Mouse (Mus musculus) MEL (cell line): ENCODE data around the gene Psmd5. TPM values are rescaled to one million over a fixed set of nuclear protein-coding genes. Genes with fewer than 3 reads are reported as not detected.

ENCODE experiments used
- DNase-seq: peaks from one replicate; pipeline ENCODE4 v3.0.0; 2011; ENCODE audit warnings: low read depth, low spot score
- H3K27ac ChIP-seq: 2 replicates; pipeline ENCODE4 v1.5.1; 2012; ENCODE audit warnings: low read depth, mild to moderate bottlenecking, control low read depth, low read length, moderate library complexity; ENCODE audit not compliant: control insufficient read depth
- H3K27me3 ChIP-seq, 2 experiments: fragments of 150-350 bp in 1 of 2; sonication (generic) in 1 of 2; 2 replicates each; pipeline ENCODE4 v1.6.1; 2012; ENCODE audit warnings: low read length in 2 of 2, mild to moderate bottlenecking in 2 of 2, improper control_type of control experiment in 1 of 2, moderate library complexity in 1 of 2; ENCODE audit not compliant: insufficient read depth in 2 of 2, control insufficient read depth in 1 of 2
- H3K36me3 ChIP-seq, 2 experiments: 2 replicates each; pipeline ENCODE4 v1.6.1; 2012 to 2014; ENCODE audit warnings: low read length in 2 of 2, improper control_type of control experiment in 1 of 2, inconsistent platforms in 1 of 2, mild to moderate bottlenecking in 1 of 2; ENCODE audit not compliant: insufficient read depth in 2 of 2, control insufficient read depth in 1 of 2
- H3K4me1 ChIP-seq, 2 experiments: fragments of 150-350 bp in 1 of 2; sonication (generic) in 1 of 2; 2 replicates each; pipeline ENCODE4 v1.6.1; 2012; ENCODE audit warnings: low read length in 2 of 2, improper control_type of control experiment in 1 of 2, mild to moderate bottlenecking in 1 of 2; ENCODE audit not compliant: insufficient read depth in 2 of 2, control insufficient read depth in 1 of 2
- H3K4me3 ChIP-seq, 2 experiments: fragments of 150-350 bp in 1 of 2; sonication (generic) in 1 of 2; 2 replicates each; pipeline ENCODE4 v1.5.1; 2012; ENCODE audit warnings: low read depth in 2 of 2, low read length in 2 of 2, mild to moderate bottlenecking in 2 of 2, moderate library complexity in 2 of 2, control low read depth in 1 of 2, improper control_type of control experiment in 1 of 2; ENCODE audit not compliant: control insufficient read depth in 1 of 2, insufficient read depth in 1 of 2
- H3K79me2 ChIP-seq: 2 replicates; pipeline ENCODE4 v1.6.1; 2012; ENCODE audit warnings: mild to moderate bottlenecking, low read length, moderate library complexity; ENCODE audit not compliant: control insufficient read depth, poor library complexity, insufficient read depth
- H3K9ac ChIP-seq: 2 replicates; pipeline ENCODE4 v1.6.1; 2012; ENCODE audit warnings: low read depth, mild to moderate bottlenecking, control low read depth, low read length, moderate library complexity; ENCODE audit not compliant: control insufficient read depth, poor library complexity, severe bottlenecking
- H3K9me3 ChIP-seq: fragments of 150-350 bp; sonication (generic); replicated peaks from 2 replicates; pipeline ENCODE4 v1.6.1; 2012; ENCODE audit warnings: mild to moderate bottlenecking, low read length, improper control_type of control experiment, moderate library complexity; ENCODE audit not compliant: insufficient read depth
- ELF1 ChIP-seq: IDR thresholded peaks from 2 replicates; pipeline ENCODE4 v1.6.1; 2014; ENCODE audit warnings: low read depth, mild to moderate bottlenecking, inconsistent platforms, low read length, improper control_type of control experiment, moderate library complexity
- EP300 ChIP-seq, 2 experiments: IDR thresholded peaks; 2 replicates each; pipeline ENCODE4 v1.6.1; 2011; ENCODE audit warnings: improper control_type of control experiment in 2 of 2, low read length in 2 of 2, low read depth in 1 of 2, mild to moderate bottlenecking in 1 of 2
- ETS1 ChIP-seq: IDR thresholded peaks from 2 replicates; pipeline ENCODE4 v1.6.1; 2012; ENCODE audit warnings: low read depth, mild to moderate bottlenecking, inconsistent platforms, low read length, improper control_type of control experiment, moderate library complexity
- GABPA ChIP-seq: IDR thresholded peaks from 2 replicates; pipeline ENCODE4 v1.6.1; 2012; ENCODE audit warnings: low read depth, mild to moderate bottlenecking, inconsistent platforms, low read length, improper control_type of control experiment, moderate library complexity
- GATA1 ChIP-seq: IDR thresholded peaks from 2 replicates; pipeline ENCODE4 v1.6.1; 2011; ENCODE audit warnings: low read depth, low read length, improper control_type of control experiment
- HCFC1 ChIP-seq: IDR thresholded peaks from 2 replicates; pipeline ENCODE4 v1.6.1; 2012; ENCODE audit warnings: low read depth, mild to moderate bottlenecking, inconsistent platforms, low read length, improper control_type of control experiment, moderate library complexity
- MAX ChIP-seq: IDR thresholded peaks from 2 replicates; pipeline ENCODE4 v1.6.1; 2011; ENCODE audit warnings: low read length, improper control_type of control experiment
- MXI1 ChIP-seq: IDR thresholded peaks from 2 replicates; pipeline ENCODE4 v1.6.1; 2011; ENCODE audit warnings: mild to moderate bottlenecking, low read depth, low read length, improper control_type of control experiment
- NRF1 ChIP-seq: IDR thresholded peaks from 2 replicates; pipeline ENCODE4 v1.6.1; 2014; ENCODE audit warnings: low read depth, mild to moderate bottlenecking, inconsistent platforms, low read length, improper control_type of control experiment, moderate library complexity; ENCODE audit not compliant: poor library complexity, insufficient read depth, severe bottlenecking
- POLR2A ChIP-seq, 2 experiments: IDR thresholded peaks; 2 replicates each; pipeline ENCODE4 v1.6.1; 2011 to 2012; ENCODE audit warnings: low read length in 2 of 2, mild to moderate bottlenecking in 2 of 2, control low read depth in 1 of 2, improper control_type of control experiment in 1 of 2, low read depth in 1 of 2, moderate library complexity in 1 of 2; ENCODE audit not compliant: control insufficient read depth in 1 of 2, insufficient read depth in 1 of 2, poor library complexity in 1 of 2
- POLR2AphosphoS2 ChIP-seq: IDR thresholded peaks from 2 replicates; pipeline ENCODE4 v1.6.1; 2011; ENCODE audit warnings: low read length, improper control_type of control experiment
- RAD21 ChIP-seq: IDR thresholded peaks from 2 replicates; pipeline ENCODE4 v1.6.1; 2011; ENCODE audit warnings: mild to moderate bottlenecking, low read depth, low read length, improper control_type of control experiment
- RCOR1 ChIP-seq: IDR thresholded peaks from 2 replicates; pipeline ENCODE4 v1.6.1; 2012; ENCODE audit warnings: low read depth, mild to moderate bottlenecking, inconsistent platforms, low read length, improper control_type of control experiment
- SIN3A ChIP-seq: IDR thresholded peaks from 2 replicates; pipeline ENCODE4 v1.6.1; 2012; ENCODE audit warnings: low read length, improper control_type of control experiment, inconsistent platforms
- TAL1 ChIP-seq: IDR thresholded peaks from 2 replicates; pipeline ENCODE4 v1.6.1; 2012; ENCODE audit warnings: mild to moderate bottlenecking, inconsistent platforms, low read length, moderate library complexity, mixed read lengths
- TCF12 ChIP-seq: IDR thresholded peaks from 2 replicates; pipeline ENCODE4 v1.6.1; 2014; ENCODE audit warnings: low read depth, mild to moderate bottlenecking, inconsistent platforms, low read length, improper control_type of control experiment, moderate library complexity
- USF1 ChIP-seq: IDR thresholded peaks from 2 replicates; pipeline ENCODE4 v1.6.1; 2014; ENCODE audit warnings: low read depth, mild to moderate bottlenecking, inconsistent platforms, low read length, improper control_type of control experiment, moderate library complexity
- ZMIZ1 ChIP-seq: IDR thresholded peaks from 2 replicates; pipeline ENCODE4 v1.6.1; 2012; ENCODE audit warnings: low read depth, mild to moderate bottlenecking, inconsistent platforms, low read length, improper control_type of control experiment, moderate library complexity
- polyA plus RNA-seq, 2 experiments: library from polyadenylated mRNA; stranded (reverse) in 1 of 2; unstranded in 1 of 2; fragments of >175 nt in 1 of 2; fragments of >200 nt in 1 of 2; gene quantifications; 2 replicates each; pipeline versions ENCODE4 v1.2.1 to v1.2.4; 2012; ENCODE audit warnings: low replicate concordance in 2 of 2, low read depth in 1 of 2; ENCODE audit not compliant: insufficient read length in 2 of 2, insufficient read depth in 1 of 2, missing spikeins in 1 of 2
- total RNA-seq: library from RNA; depleted of rRNA; stranded (reverse); fragments of 300-350 nt; gene quantifications from 2 replicates; pipeline ENCODE4 v1.2.3, GENCODE M21; 2012

Psmd5 gene
- total and polyA plus RNA-seq, 3 experiments, result 48.1 to 70.3 TPM; not detected in 1

- Histone ChIP-seq H3K27ac (no peak overlapping the region), H3K27me3 (no peaks in the 10 kb centered on the region), H3K4me1 (peaks cover 13 to 19% of the 10 kb centered on the region in 2 experiments), H3K9me3 (no peaks in the 10 kb centered on the region), H3K4me3 (no peak overlapping the region), H3K36me3 (peaks cover 27 to 47% of the 10 kb centered on the region in 2 experiments), H3K9ac (no peak overlapping the region), H3K79me2 (peaks cover 25% of the 10 kb centered on the region)
- DNase-seq, result no peak
- TF ChIP-seq MAX, result no peak
- no peak; the same call in 1 of the 2 replicates for TF ChIP-seq ZMIZ1
- no peak for TF ChIP-seq GATA1
- TF ChIP-seq MXI1, result no peak
- TF ChIP-seq POLR2A (IDR thresholded peaks at IDR 0.05; ENCODE audit: control insufficient read depth in 1 of 2, insufficient read depth in 1 of 2, low read depth in 1 of 2, low read length in 2 of 2, poor library complexity in 1 of 2), result peak in 1 of 2 experiments; percentile 23; a peak in 2 of 4 replicates
- no peak for TF ChIP-seq USF1
Observed at GRCm38 (mm10) chr2:34812706-34813105, 62.1 kb downstream of the Psmd5 start.

- Histone ChIP-seq H3K36me3 (peaks cover 29 to 57% of the 10 kb centered on the region in 2 experiments), H3K4me3 (no peak overlapping the region), H3K9me3 (no peaks in the 10 kb centered on the region), H3K9ac (no peak overlapping the region), H3K27me3 (no peaks in the 10 kb centered on the region), H3K27ac (no peak overlapping the region), H3K4me1 (peaks cover 16 to 24% of the 10 kb centered on the region in 2 experiments), H3K79me2 (peaks cover 35% of the 10 kb centered on the region)
- no peak for DNase-seq
- TF ChIP-seq TAL1, result no peak
- TF ChIP-seq POLR2AphosphoS2, result no peak
Observed at GRCm38 (mm10) chr2:34810775-34811174, 64.0 kb downstream of the Psmd5 start.

GRCm38 (mm10) chr2:34809568-34809967 lies 65.2 kb downstream of the Psmd5 start:
- Histone ChIP-seq H3K79me2 (peaks cover 43% of the 10 kb centered on the region), H3K27ac (peak overlapping the region; percentile 75), H3K4me3 (no peak overlapping the region), H3K36me3 (peaks cover 29 to 67% of the 10 kb centered on the region in 2 experiments), H3K9me3 (no peaks in the 10 kb centered on the region), H3K4me1 (peaks cover 21 to 25% of the 10 kb centered on the region in 2 experiments), H3K9ac (no peak overlapping the region), H3K27me3 (no peaks in the 10 kb centered on the region)
- peak; percentile 53 for DNase-seq
- TF ChIP-seq GABPA (no peak), RAD21 (no peak), TAL1 (peak; percentile 39), GATA1 (peak; percentile 85), NRF1 (no peak), EP300 (IDR thresholded peaks at IDR 0.05; ENCODE audit: low read depth in 1 of 2, low read length in 2 of 2) (peak; percentile 76 to 79), RCOR1 (peak; percentile 37; the same call in 1 of the 2 replicates), ETS1 (peak; percentile 77), ELF1 (no peak), POLR2A (IDR thresholded peaks at IDR 0.05; ENCODE audit: control insufficient read depth in 1 of 2, insufficient read depth in 1 of 2, low read depth in 1 of 2, low read length in 2 of 2, poor library complexity in 1 of 2) (peak in 1 of 2 experiments; percentile 34; a peak in 1 of 4 replicates), MXI1 (0 out of 2 replicates have a peak, but pooled peaks have one; percentile 34), SIN3A (peak; percentile 52), HCFC1 (no peak), TCF12 (peak; percentile 81), ZMIZ1 (0 out of 2 replicates have a peak, but pooled peaks have one; percentile 22)
